Mouse (Mus musculus) kidney, adult 2 months (tissue): ENCODE results near the gene Ugt1a2.

Source experiments
- CTCF ChIP-seq: fragments of 200-500 bp; conservative IDR thresholded peaks from 2 replicates; pipeline ENCODE4 v1.5.1; 2011; ENCODE audit warnings: low read depth, mild to moderate bottlenecking, control low read depth, low read length, moderate library complexity, mixed read lengths; ENCODE audit not compliant: insufficient read depth, insufficient read length
- POLR2A ChIP-seq: fragments of 200-500 bp; IDR thresholded peaks from one replicate; pipeline ENCODE4 v1.6.1; 2011; ENCODE audit warnings: low read depth, low read length, control low read depth

GRCm38 (mm10) chr1:88220336-88220735, 19.9 kb downstream of the Ugt1a2 start:
- no peak for TF ChIP-seq CTCF
- TF ChIP-seq POLR2A: no peak
